Mouse (Mus musculus): ENCODE data around the gene Gpc6.

Gene Gpc6

GRCm38 (mm10) chr14:117239694-117240427 is 314.7 kb downstream of the Gpc6 start:
- DNase-seq (ENCODE audit: low spot score in 2 of 2) = no peak

- DNase-seq (ENCODE audit: low spot score in 2 of 2) = no peak
These were observed 320.5 kb downstream of the Gpc6 start for GRCm38 (mm10) chr14:117245631-117246030.

- no peak for DNase-seq (ENCODE audit: low spot score in 2 of 2)
These were observed 331.1 kb downstream of the Gpc6 start for GRCm38 (mm10) chr14:117256192-117256591.

- no peak for DNase-seq (ENCODE audit: low spot score in 2 of 2)
These were observed 340.5 kb downstream of the Gpc6 start for GRCm38 (mm10) chr14:117265653-117266052.

GRCm38 (mm10) chr14:117267823-117268601 is 342.9 kb downstream of the Gpc6 start:
- DNase-seq (ENCODE audit: low spot score in 2 of 2) = peak in 1 of 2 experiments; percentile 21

GRCm38 (mm10) chr14:117283631-117284030 is 358.5 kb downstream of the Gpc6 start:
- DNase-seq (ENCODE audit: low spot score in 2 of 2) = no peak

- no peak for DNase-seq (ENCODE audit: low spot score in 2 of 2)
These were observed 368.6 kb downstream of the Gpc6 start for GRCm38 (mm10) chr14:117293746-117294145.

- no peak for DNase-seq (ENCODE audit: low spot score in 2 of 2)
These were observed 371.2 kb downstream of the Gpc6 start for GRCm38 (mm10) chr14:117296207-117296838.

- no peak for DNase-seq (ENCODE audit: low spot score in 2 of 2)
These were observed 375.9 kb downstream of the Gpc6 start for GRCm38 (mm10) chr14:117301019-117301418.

GRCm38 (mm10) chr14:117303901-117304722 is 379.0 kb downstream of the Gpc6 start:
- DNase-seq (ENCODE audit: low spot score in 2 of 2) = no peak

GRCm38 (mm10) chr14:117304723-117305010 is 379.6 kb downstream of the Gpc6 start:
- DNase-seq (ENCODE audit: low spot score in 2 of 2) = no peak

GRCm38 (mm10) chr14:117309997-117310520 is 384.9 kb downstream of the Gpc6 start:
- DNase-seq (ENCODE audit: low spot score in 2 of 2) = no peak

- DNase-seq (ENCODE audit: low spot score in 2 of 2) = no peak
These were observed 399.1 kb downstream of the Gpc6 start for GRCm38 (mm10) chr14:117324214-117324613.

- DNase-seq (ENCODE audit: low spot score in 2 of 2) = no peak
These were observed 407.1 kb downstream of the Gpc6 start for GRCm38 (mm10) chr14:117332256-117332655.

GRCm38 (mm10) chr14:117337271-117337670 is 412.2 kb downstream of the Gpc6 start:
- no peak for DNase-seq (ENCODE audit: low spot score in 2 of 2)

- no peak for DNase-seq (ENCODE audit: low spot score in 2 of 2)
These were observed 415.4 kb downstream of the Gpc6 start for GRCm38 (mm10) chr14:117340549-117340948.

GRCm38 (mm10) chr14:117344505-117344904 is 419.4 kb downstream of the Gpc6 start:
- DNase-seq (ENCODE audit: low spot score in 2 of 2) = no peak

GRCm38 (mm10) chr14:117346372-117346885 is 421.3 kb downstream of the Gpc6 start:
- DNase-seq (ENCODE audit: low spot score in 2 of 2) = no peak

- no peak for DNase-seq (ENCODE audit: low spot score in 2 of 2)
These were observed 426.2 kb downstream of the Gpc6 start for GRCm38 (mm10) chr14:117351296-117351695.

- no peak for DNase-seq (ENCODE audit: low spot score in 2 of 2)
These were observed 436.2 kb downstream of the Gpc6 start for GRCm38 (mm10) chr14:117361155-117361964.

- no peak for DNase-seq (ENCODE audit: low spot score in 2 of 2)
These were observed 436.8 kb downstream of the Gpc6 start for GRCm38 (mm10) chr14:117361965-117362309.
